Comparison of ENCODE assay signal across 23 mouse cellular contexts in genomic region chr13:37691855-37692445, GRCm38 (mm10).
DNase-seq lines count a peak whose midpoint lies in the region; ATAC-seq lines count a peak whose summit lies in the region.
"Had no signal": no experiment of that assay in that cellular context is flagged by ENCODE, and none has a peak within 500 bp of the region (broad histone marks: within the 10 kb centered on the region; RNA-seq: fewer than 3 reads in every experiment).

No protein-coding gene starts in this region.

- H3K9me3 ChIP-seq in embryonic facial prominence, embryonic 14.5 days (ENCODE audit: control insufficient read depth, low read length): no peaks in the 10 kb centered on the region
- no peaks in the 10 kb centered on the region for H3K9me3 ChIP-seq in embryonic facial prominence, embryonic 10.5 days
- H3K9me3 ChIP-seq: heart, embryonic 15.5 days; hindbrain, embryonic 12.5 days; kidney, embryonic 15.5 days; liver, embryonic 13.5 days; midbrain, embryonic 15.5 days had no signal

- H3K27me3 ChIP-seq in embryonic facial prominence, embryonic 14.5 days (replicated peaks; ENCODE audit: control insufficient read depth, insufficient read depth, low read length): no peaks in the 10 kb centered on the region
- no peaks in the 10 kb centered on the region for H3K27me3 ChIP-seq in embryonic facial prominence, embryonic 10.5 days (replicated peaks; ENCODE audit: low read depth, poor library complexity, severe bottlenecking)
- H3K27me3 ChIP-seq: heart, embryonic 15.5 days; hindbrain, embryonic 12.5 days; kidney, embryonic 15.5 days; liver, embryonic 13.5 days; midbrain, embryonic 15.5 days had no signal

- 69% methylated on average over 5 of the region's 5 CpGs for WGBS in embryonic facial prominence, embryonic 14.5 days
- WGBS in embryonic facial prominence, embryonic 10.5 days: 87% methylated on average over 5 of the region's 5 CpGs

- H3K36me3 ChIP-seq in embryonic facial prominence, embryonic 14.5 days (ENCODE audit: control insufficient read depth, insufficient read depth, low read length): no peaks in the 10 kb centered on the region
- no peaks in the 10 kb centered on the region for H3K36me3 ChIP-seq in embryonic facial prominence, embryonic 10.5 days (replicated peaks)
- H3K36me3 ChIP-seq: heart, embryonic 15.5 days; hindbrain, embryonic 12.5 days; kidney, embryonic 15.5 days; liver, embryonic 13.5 days; midbrain, embryonic 15.5 days had no signal

- H3K9ac ChIP-seq in embryonic facial prominence, embryonic 14.5 days (ENCODE audit: low read depth, low read length): no peak overlapping the region
- H3K9ac ChIP-seq: forebrain, postnatal 0 days; heart, embryonic 15.5 days; hindbrain, embryonic 12.5 days; kidney, embryonic 15.5 days; liver, embryonic 13.5 days; midbrain, embryonic 15.5 days had no signal

- peak; percentile 72; the same call in 1 of the 2 replicates for ATAC-seq in embryonic facial prominence, embryonic 14.5 days (ENCODE audit: low read depth)
- ATAC-seq in megakaryocyte progenitor cell, adult 5-6 weeks (replicated peaks; ENCODE audit: poor library complexity): peak; percentile 58
- ATAC-seq: activated CD4-positive, CD25-positive, alpha-beta regulatory T cell, adult 4 months; forebrain, postnatal 0 days; midbrain, embryonic 15.5 days; Patski had no signal

- no peak overlapping the region for H3K4me3 ChIP-seq in embryonic facial prominence, embryonic 14.5 days (ENCODE audit: low read depth, low read length)
- H3K4me3 ChIP-seq in embryonic facial prominence, embryonic 10.5 days: no peak overlapping the region
- H3K4me3 ChIP-seq: gastrocnemius, adult 2 months; heart, adult 2 months; heart, embryonic 15.5 days; hindbrain, embryonic 12.5 days; kidney, embryonic 15.5 days; liver, embryonic 13.5 days; midbrain, embryonic 15.5 days had no signal

- peak; percentile 76 for DNase-seq in embryonic facial prominence, embryonic 14.5 days (ENCODE audit: low spot score)
- DNase-seq in embryonic facial prominence, embryonic 10.5 days (ENCODE audit: low spot score): no peak
- DNase-seq in A20 (ENCODE audit: low read depth, low spot score): peak; percentile 81
- peak; percentile 77 for DNase-seq in thymus, postnatal 14 days
- DNase-seq in right cerebral cortex, postnatal 14 days: no peak
- no peak for DNase-seq in layer of hippocampus, postnatal 14 days (ENCODE audit: low spot score in 2 of 2)
- no peak for DNase-seq in B cell, adult 2 months
- DNase-seq: adrenal gland, postnatal 36 days; cerebellum, postnatal 36 days; forebrain, postnatal 0 days; gastrocnemius, adult 2 months; heart, adult 2 months; layer of hippocampus, postnatal 36 days; liver, embryonic 13.5 days; right cerebral cortex, adult 18-20 months; spleen, adult 18-20 months had no signal

- no peaks in the 10 kb centered on the region for H3K4me1 ChIP-seq in embryonic facial prominence, embryonic 14.5 days (ENCODE audit: control insufficient read depth, insufficient read depth, low read length)
- no peaks in the 10 kb centered on the region for H3K4me1 ChIP-seq in embryonic facial prominence, embryonic 10.5 days
- H3K4me1 ChIP-seq: heart, embryonic 15.5 days; hindbrain, embryonic 12.5 days; kidney, embryonic 15.5 days; midbrain, embryonic 15.5 days had no signal

- no peak overlapping the region for H3K4me2 ChIP-seq in embryonic facial prominence, embryonic 14.5 days (ENCODE audit: low read depth, low read length)
- H3K4me2 ChIP-seq: heart, embryonic 15.5 days; hindbrain, embryonic 12.5 days; kidney, embryonic 15.5 days; liver, embryonic 13.5 days; midbrain, embryonic 15.5 days had no signal

- no peak overlapping the region for H3K27ac ChIP-seq in embryonic facial prominence, embryonic 14.5 days (replicated peaks; ENCODE audit: low read depth, low read length)
- H3K27ac ChIP-seq in embryonic facial prominence, embryonic 10.5 days (replicated peaks): no peak overlapping the region
- H3K27ac ChIP-seq: gastrocnemius, adult 2 months; heart, adult 2 months; heart, embryonic 15.5 days; hindbrain, embryonic 12.5 days; kidney, embryonic 15.5 days; liver, embryonic 13.5 days; midbrain, embryonic 15.5 days had no signal

Comparison
In these comparisons a context has a peak if more than half of its experiments do, and no peak if none do; other contexts are left out.
1. DNase-seq: peak in embryonic facial prominence, embryonic 14.5 days (single experiment), A20 (single experiment) and thymus, postnatal 14 days (single experiment); none in embryonic facial prominence, embryonic 10.5 days (single experiment), right cerebral cortex, postnatal 14 days (single experiment), layer of hippocampus, postnatal 14 days (0 of 2) and B cell, adult 2 months (0 of 2).